Mouse (Mus musculus) layer of hippocampus, adult 9-10 months (tissue): ENCODE measurements around the gene Gm10961.
A peak's percentile ranks its signal among the peaks of the same experiment; 100 is the strongest.
"Not testable (repeated sequence)": the region's sequence is repeated elsewhere in the genome, so short reads cannot be mapped to it uniquely, and the experiment has no call there.

ENCODE experiments used
- DNase-seq: peaks from one replicate; pipeline ENCODE4 v3.0.0; 2022; ENCODE audit warnings: low spot score

Gene Gm10961

DNA sequence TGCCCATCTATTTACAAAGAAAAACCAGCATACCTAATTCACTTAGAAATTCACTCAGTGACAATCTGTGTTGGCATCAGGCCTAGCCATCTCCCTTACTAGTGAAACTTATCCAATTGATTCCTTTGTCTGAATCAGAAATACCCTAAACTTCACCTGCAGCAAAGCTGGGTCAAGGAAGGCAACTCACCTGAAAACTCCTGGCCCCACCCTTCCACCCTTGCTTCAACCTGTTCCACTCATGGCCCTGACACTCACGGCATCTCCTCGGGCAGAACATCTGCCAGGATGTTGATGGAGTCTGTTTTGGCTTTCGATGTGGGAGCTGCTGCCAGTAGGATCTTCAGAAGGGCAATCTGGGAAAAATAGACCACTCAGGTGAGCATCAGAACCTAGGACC, 13.3 kb upstream of the Gm10961 start:
- no peak for DNase-seq

- no peak for DNase-seq
These were observed 11.2 kb upstream of the Gm10961 start for GRCm38 (mm10) chr3:107619911-107620310.

DNA sequence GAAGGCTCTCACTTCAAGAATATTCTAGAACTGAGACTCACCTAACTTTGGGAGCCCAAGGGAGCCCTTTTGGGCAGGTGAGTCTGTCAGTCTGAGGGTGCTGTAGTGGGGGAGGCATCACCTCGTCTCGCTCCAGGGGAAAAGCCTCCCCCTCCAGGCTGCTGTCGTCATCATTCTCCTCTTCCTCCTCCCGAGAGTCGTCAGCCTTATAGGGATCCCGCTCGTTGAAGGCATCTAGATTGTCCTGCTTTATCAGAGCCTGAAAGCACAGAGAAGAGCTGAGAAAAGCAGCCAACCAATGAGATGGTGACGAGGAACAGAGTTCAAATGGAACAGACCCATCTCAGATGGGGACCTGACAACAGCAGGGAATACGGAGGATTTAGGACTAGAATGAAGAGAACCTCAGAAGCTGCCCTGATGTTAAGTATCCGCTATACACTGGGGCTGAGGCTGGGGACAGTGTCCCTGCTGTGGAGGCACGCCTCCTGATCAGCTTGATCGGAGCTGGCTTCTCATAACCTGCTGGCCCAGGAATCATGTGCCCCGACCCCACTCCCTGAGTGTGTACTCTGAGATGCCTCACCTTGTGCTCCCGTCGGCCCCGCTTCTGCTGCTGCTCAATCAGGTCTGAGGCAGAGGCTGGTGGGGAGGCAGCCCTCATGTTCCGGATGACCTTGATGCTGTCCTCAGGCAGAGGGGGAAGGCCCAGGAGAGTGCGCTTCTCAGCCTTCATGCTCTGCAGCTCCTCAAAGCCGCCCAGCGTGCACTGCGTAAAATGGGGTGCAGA, 9.6 kb upstream of the Gm10961 start:
- DNase-seq = no peak

DNA sequence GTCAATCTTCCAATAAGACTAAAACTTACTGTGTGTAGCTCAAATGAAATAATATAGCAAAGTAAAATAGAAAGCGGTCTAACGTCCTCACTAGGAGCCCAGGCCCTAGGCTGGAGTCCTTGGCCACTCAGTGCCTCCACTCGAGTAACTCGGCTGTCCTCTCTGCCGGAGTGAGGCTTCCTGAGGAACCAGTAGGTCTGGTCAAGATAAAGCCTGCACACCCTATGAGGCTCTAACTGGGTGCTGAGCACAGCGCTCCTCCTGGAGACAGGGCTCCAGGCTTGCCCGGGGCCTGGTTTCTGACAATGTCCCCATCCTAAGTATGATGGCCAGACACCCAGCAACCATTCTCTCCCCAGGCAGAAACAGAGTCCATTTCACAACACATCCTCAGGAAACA, 8.6 kb upstream of the Gm10961 start:
- no peak for DNase-seq

DNA sequence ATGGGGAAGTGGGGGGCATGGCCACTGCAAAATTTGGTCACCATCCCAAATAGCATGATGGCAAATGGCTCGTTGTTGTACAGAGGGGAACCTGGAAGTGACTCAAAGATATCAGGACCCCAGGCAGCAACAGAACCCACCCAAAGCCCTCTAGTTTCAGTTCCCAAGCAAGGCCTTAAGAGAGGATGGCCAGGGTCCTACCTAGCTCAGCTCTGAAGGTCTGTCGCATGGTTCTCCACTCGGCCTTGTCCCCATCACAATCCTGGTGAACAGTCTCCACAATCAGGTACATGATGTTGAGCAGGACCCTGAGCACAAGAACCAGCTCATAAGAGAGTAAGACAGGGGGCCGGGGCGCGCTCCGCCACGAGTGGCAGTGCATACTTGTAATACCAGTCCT, 6.7 kb upstream of the Gm10961 start:
- DNase-seq = no peak

GRCm38 (mm10) chr3:107625536-107625935, 5.6 kb upstream of the Gm10961 start:
- no peak for DNase-seq

- no peak for DNase-seq
These were observed 4.4 kb upstream of the Gm10961 start for GRCm38 (mm10) chr3:107626751-107627150.

DNA sequence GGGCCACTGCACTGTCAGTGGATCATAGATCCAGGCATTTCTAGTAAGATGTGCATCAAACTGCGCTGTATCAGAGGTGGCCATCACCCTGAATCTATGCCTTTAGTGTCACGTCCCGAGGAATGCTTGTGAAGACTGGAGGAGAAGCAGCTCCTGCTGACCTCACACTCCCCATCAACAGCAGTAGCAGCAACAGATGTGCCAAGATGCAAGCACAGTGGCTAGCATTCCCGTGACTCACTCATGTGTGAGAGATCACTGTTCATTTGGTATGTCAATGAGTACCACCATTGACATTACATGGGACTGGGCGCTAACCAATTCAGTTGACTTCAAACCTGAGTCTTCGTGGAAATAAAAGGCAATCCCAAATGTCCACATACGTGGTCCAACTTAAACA, 3.5 kb upstream of the Gm10961 start:
- DNase-seq = no peak

DNA sequence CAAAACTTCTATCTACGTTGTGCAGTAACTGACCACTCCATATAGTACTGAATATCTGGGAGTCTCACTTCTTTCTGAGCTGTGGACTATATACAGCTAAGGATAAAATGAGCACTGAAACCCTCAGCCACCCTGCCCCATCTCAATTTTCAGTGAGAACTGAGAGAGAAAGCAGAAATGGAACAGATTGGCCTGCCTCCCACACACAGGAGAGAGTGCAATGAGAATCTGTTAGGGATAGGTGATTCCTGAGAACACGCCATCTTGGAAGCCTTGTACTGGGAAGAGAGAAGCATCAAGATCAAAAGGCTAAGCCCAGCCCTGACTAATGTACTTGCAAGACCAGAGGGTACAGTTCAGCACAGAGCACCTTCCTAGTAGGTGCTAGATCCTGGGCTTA, 2.6 kb upstream of the Gm10961 start:
- DNase-seq = peak; percentile 20

DNA sequence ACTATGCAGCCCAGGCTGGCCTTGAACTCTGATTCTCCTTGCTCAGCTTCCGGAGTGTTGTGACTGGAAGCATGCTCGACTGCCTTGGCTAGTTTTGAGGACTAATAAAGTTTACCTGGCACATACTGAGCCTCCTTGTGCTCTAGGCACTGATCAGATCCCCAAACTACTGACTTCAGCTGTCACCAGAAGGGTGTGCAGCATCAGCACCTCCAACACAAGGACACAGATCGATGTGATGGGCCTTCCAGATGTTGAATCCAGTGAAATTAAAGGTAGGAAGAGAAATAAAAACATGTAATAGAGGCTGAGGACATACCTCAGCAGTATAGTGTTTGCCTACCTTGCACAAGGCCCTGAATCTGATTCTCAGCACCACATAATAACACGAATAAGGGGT, 1.7 kb upstream of the Gm10961 start:
- DNase-seq = no peak

GRCm38 (mm10) chr3:107631523-107631958, 419 bp downstream of the Gm10961 start, which contains the start of gene Strip1:
Gene Strip1 (minus strand): TSS chr3:107631694.
- DNase-seq = peak; percentile 88

- no peak for DNase-seq
These were observed 1.7 kb downstream of the Gm10961 start for GRCm38 (mm10) chr3:107632786-107633185.

DNA sequence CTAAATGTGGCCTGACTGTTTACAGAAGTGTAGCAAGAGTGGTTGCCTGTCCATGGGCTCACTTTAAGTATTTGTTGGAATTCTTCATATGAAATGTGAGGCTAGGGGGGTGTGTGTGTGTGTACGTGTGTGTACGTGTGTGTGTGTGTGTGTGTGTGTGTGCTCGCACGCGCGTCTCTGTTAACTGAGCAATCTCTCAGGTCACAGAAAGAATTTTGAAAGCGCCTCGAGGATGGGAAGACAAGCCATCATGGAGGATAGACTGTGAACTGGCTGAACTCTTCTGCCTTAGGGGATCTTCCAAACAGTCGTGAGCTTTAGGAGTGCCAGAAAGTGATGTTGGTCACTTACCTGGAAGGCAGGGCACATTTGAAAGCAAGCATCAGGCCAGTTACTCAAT, 2.8 kb downstream of the Gm10961 start:
- DNase-seq = no peak

- no peak for DNase-seq
These were observed 4.7 kb downstream of the Gm10961 start for GRCm38 (mm10) chr3:107635836-107636235.

- no peak for DNase-seq
These were observed 5.1 kb downstream of the Gm10961 start for GRCm38 (mm10) chr3:107636236-107636635.

DNA sequence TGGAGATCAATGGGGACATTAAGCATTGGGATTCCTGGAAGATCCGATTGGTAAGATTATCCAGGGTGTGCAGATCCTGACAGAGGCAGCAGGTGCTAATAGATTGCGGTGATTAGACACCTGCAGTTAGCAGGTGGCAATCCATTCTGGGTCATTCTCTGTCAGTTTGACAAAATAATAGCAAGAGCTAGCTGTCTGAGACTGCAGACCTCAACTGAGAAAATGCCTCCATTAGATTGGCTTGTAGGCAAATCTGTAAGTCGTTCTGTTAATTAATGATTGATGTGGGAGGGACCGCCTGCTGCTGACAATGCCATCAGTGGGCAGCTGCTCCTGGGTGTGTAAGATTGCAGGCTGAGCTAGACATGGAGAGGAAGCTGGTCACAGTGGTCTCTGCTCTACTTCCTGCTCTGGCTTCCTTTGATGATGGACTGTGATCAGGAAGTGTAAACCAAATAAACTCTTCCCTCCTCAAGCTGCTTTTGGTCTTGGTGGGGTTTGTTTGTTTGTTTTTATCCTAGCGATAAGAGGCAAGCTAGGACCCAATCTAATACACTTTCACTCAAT, 6.6 kb downstream of the Gm10961 start:
- no peak for DNase-seq

DNA sequence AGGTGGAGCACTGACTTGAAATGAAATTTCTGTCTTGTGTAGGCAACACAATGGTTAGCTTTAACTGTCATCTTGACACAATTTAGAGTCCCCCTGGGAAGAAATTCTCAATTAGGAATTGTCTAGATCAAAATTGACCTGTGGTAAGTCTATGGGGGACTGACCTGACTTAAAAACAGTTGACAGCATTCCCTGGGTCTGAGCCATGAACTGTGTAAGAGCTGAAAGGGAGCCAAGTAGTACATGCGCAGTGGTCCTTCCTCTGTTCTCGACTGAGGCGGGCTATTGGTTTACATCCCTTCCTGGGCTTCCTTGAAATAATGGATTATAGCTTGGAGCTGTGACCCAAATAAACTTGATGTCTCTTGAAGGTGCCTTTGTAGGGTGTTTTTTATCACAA, 15.8 kb downstream of the Gm10961 start:
- no peak for DNase-seq

DNA sequence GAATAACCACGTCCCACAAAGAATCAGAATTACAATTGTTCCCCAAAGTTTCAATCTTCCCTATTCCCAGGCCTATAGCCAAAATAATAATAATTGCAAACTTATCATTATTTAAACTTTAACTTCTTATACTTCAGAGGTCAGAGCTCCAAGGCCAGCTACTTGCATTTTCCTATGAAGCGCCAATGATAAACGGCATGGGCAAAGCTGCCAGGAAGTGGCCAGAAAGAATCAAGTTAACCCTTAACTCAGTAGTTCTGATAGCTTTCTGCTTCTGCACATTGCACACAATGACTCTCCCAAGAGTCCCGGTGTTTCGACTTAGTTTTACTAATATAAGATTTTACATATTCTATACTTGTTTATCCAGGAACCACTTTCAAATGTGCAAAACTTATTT, 19.2 kb downstream of the Gm10961 start:
- DNase-seq = not testable (repeated sequence)

- no peak for DNase-seq
These were observed 21.8 kb downstream of the Gm10961 start for GRCm38 (mm10) chr3:107652968-107653367.

DNA sequence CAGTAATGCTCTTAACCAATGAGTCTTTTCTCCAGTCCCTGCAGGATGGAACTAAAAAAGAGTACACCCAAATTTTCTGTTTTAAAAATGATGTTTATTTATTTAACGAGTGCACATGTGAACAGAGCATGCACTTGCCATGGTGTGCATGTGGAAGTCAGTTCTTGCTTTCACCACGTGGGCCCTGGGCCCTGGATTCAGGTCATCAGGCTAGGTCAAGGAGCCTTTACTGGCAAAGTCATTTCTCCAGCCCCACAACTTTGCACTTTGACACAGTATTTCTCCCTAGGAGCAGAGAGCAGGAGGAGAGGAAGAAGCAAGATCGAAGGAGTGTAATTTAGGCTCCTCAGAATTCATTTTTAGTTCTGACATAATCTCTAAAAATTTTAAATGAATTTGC, 23.7 kb downstream of the Gm10961 start:
- DNase-seq = no peak

- no peak for DNase-seq
These were observed 24.4 kb downstream of the Gm10961 start for GRCm38 (mm10) chr3:107655491-107655890.

DNA sequence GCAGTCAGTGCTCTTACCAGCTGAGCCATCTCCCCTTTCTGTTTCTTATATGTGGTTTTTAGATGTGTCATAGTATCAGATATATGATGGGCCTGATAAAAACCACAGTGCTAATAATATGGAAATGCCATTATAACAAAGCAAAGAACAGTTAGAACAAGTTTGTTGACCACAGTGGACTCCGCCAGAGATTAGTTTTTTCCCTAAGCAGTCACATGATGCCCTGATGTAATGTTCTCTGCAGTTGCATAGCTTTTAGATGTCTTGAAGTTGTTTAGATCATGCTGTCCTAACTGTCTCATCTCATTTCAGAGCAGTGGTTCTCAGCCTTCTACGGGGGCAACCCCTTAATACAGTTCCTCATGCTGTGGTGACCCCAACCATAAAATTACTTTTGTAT, 25.0 kb downstream of the Gm10961 start:
- no peak for DNase-seq

DNA sequence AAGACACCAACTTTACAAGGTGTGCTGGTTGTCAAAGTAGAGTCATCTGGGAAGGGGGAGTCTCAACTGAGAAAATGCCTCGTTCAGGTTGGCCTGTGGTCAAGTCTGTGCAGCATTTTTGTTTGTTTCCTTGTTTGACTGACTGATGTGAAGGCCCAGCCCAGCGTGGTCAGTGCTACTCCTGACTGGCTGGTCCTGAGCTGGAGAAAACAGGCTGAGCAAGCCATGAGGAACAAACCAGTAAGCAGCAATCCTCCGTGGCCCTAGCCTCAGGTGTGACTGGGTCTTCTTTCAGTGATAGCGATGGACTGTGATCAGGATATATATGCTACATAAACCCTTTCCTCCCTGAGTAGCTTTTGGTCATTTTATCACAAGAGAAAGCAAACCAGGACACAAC, 25.8 kb downstream of the Gm10961 start:
- DNase-seq = no peak

- DNase-seq = no peak
These were observed 27.9 kb downstream of the Gm10961 start for GRCm38 (mm10) chr3:107659000-107659399.
